Mouse (Mus musculus): ENCODE data around the gene Cd81. TPM values are rescaled to one million over a fixed set of nuclear protein-coding genes. Genes with fewer than 3 reads are reported as not detected.

Cd81 gene
- total and polyA plus RNA-seq, 3 experiments = 105 to 133 TPM; not detected in 1

- TF ChIP-seq SMC3 (IDR thresholded peaks at IDR 0.05; ENCODE audit: low read depth, low read length) (peak; percentile 15; the same call in 1 of the 2 replicates), GATA1 (IDR thresholded peaks at IDR 0.05; ENCODE audit: low read depth, low read length) (no peak), MAX (IDR thresholded peaks at IDR 0.05; ENCODE audit: low read length) (no peak)
Measured at GRCm38 (mm10) chr7:143013420-143014178, 38.9 kb upstream of the Cd81 start (continued).

- Histone ChIP-seq H3K4me1 (ENCODE audit: control insufficient read depth in 1 of 2, insufficient read depth in 2 of 2, low read length in 2 of 2) (peaks cover 13 to 58% of the 10 kb centered on the region in 2 experiments), H3K9ac (ENCODE audit: control insufficient read depth, low read depth, low read length, poor library complexity, severe bottlenecking) (peak overlapping the region; percentile 38), H3K36me3 (ENCODE audit: control insufficient read depth in 1 of 2, insufficient read depth in 2 of 2, low read length in 2 of 2) (peaks cover 4 to 36% of the 10 kb centered on the region in 2 experiments; a peak in 3 of 4 replicates), H3K4me3 (ENCODE audit: control insufficient read depth in 1 of 2, insufficient read depth in 1 of 2, low read depth in 2 of 2, low read length in 2 of 2) (no peak overlapping the region), H3K79me2 (ENCODE audit: control insufficient read depth, insufficient read depth, low read length, poor library complexity) (no peaks in the 10 kb centered on the region), H3K9me3 (replicated peaks; ENCODE audit: insufficient read depth, low read length) (no peaks in the 10 kb centered on the region), H3K27me3 (ENCODE audit: control insufficient read depth in 1 of 2, insufficient read depth in 2 of 2, low read length in 2 of 2) (no peaks in the 10 kb centered on the region), H3K27ac (ENCODE audit: control insufficient read depth, low read depth, low read length) (peak overlapping the region; percentile 75)
- TF ChIP-seq POLR2A (IDR thresholded peaks at IDR 0.05; ENCODE audit: control insufficient read depth in 1 of 2, insufficient read depth in 1 of 2, low read depth in 1 of 2, low read length in 2 of 2, poor library complexity in 1 of 2) = peak in 1 of 2 experiments; percentile 48; a peak in 2 of 4 replicates
- peak; percentile 9; the same call in 1 of the 2 replicates for TF ChIP-seq RCOR1 (IDR thresholded peaks at IDR 0.05; ENCODE audit: low read depth, low read length)
- no peak for TF ChIP-seq KAT2A (conservative IDR thresholded peaks at IDR 0.05; ENCODE audit: low read depth, low read length)
- peak; percentile 2; the same call in 1 of the 2 replicates for TF ChIP-seq SMC3 (IDR thresholded peaks at IDR 0.05; ENCODE audit: low read depth, low read length)
- no peak for TF ChIP-seq TCF12 (IDR thresholded peaks at IDR 0.05; ENCODE audit: low read depth, low read length)
- peak; percentile 30; the same call in 1 of the 2 replicates for TF ChIP-seq POLR2AphosphoS2 (IDR thresholded peaks at IDR 0.05; ENCODE audit: low read length)
- peak; percentile 58 for DNase-seq (ENCODE audit: low read depth, low spot score)
Measured at GRCm38 (mm10) chr7:143014862-143015659, 37.5 kb upstream of the Cd81 start.

GRCm38 (mm10) chr7:143015755-143016423 lies 36.6 kb upstream of the Cd81 start:
- Histone ChIP-seq H3K27ac (ENCODE audit: control insufficient read depth, low read depth, low read length) (peak overlapping the region; percentile 78), H3K4me1 (ENCODE audit: control insufficient read depth in 1 of 2, insufficient read depth in 2 of 2, low read length in 2 of 2) (peaks cover 13 to 59% of the 10 kb centered on the region in 2 experiments)
- DNase-seq (ENCODE audit: low read depth, low spot score) = peak; percentile 88

More at GRCm38 (mm10) chr7:143015755-143016423, 36.6 kb upstream of the Cd81 start:
- no peaks in the 10 kb centered on the region for H3K27me3 ChIP-seq (ENCODE audit: control insufficient read depth in 1 of 2, insufficient read depth in 2 of 2, low read length in 2 of 2)
- H3K9me3 ChIP-seq (replicated peaks; ENCODE audit: insufficient read depth, low read length) = no peaks in the 10 kb centered on the region
- H3K4me3 ChIP-seq (ENCODE audit: control insufficient read depth in 1 of 2, insufficient read depth in 1 of 2, low read depth in 2 of 2, low read length in 2 of 2) = no peak overlapping the region
- peak overlapping the region; percentile 48 for H3K9ac ChIP-seq (ENCODE audit: control insufficient read depth, low read depth, low read length, poor library complexity, severe bottlenecking)
- H3K36me3 ChIP-seq (ENCODE audit: control insufficient read depth in 1 of 2, insufficient read depth in 2 of 2, low read length in 2 of 2) = peaks cover 4 to 42% of the 10 kb centered on the region in 2 experiments; a peak in 3 of 4 replicates
- no peak for TF ChIP-seq CHD1 (IDR thresholded peaks at IDR 0.05; ENCODE audit: low read depth, low read length)
- peak; percentile 27 for TF ChIP-seq SMC3 (IDR thresholded peaks at IDR 0.05; ENCODE audit: low read depth, low read length)
- TF ChIP-seq MAFK (IDR thresholded peaks at IDR 0.05; ENCODE audit: borderline replicate concordance, low read depth, low read length) = no peak
- TF ChIP-seq SIN3A (IDR thresholded peaks at IDR 0.05; ENCODE audit: low read length) = peak; percentile 65; the same call in 1 of the 2 replicates
- 0 out of 2 replicates have a peak, but pooled peaks have one; percentile 3 for TF ChIP-seq ZKSCAN1 (IDR thresholded peaks at IDR 0.05; ENCODE audit: low read depth, low read length)
- peak; percentile 77; the same call in 1 of the 2 replicates for TF ChIP-seq MAZ (IDR thresholded peaks at IDR 0.05; ENCODE audit: low read depth, low read length)
- peak; percentile 83 for TF ChIP-seq ETS1 (IDR thresholded peaks at IDR 0.05; ENCODE audit: low read depth, low read length)
- TF ChIP-seq CHD2 (IDR thresholded peaks at IDR 0.05; ENCODE audit: low read length) = peak; percentile 91
- 0 out of 2 replicates have a peak, but pooled peaks have one; percentile 6 for TF ChIP-seq ZC3H11A (IDR thresholded peaks at IDR 0.05; ENCODE audit: low read depth, low read length)
- peak; percentile 64 to 80 for TF ChIP-seq EP300 (IDR thresholded peaks at IDR 0.05; ENCODE audit: low read depth in 1 of 2, low read length in 2 of 2)
- peak; percentile 7; the same call in 1 of the 2 replicates for TF ChIP-seq TAL1 (IDR thresholded peaks at IDR 0.05; ENCODE audit: low read length)
- peak in 1 of 2 experiments; percentile 14; a peak in 1 of 4 replicates for TF ChIP-seq POLR2A (IDR thresholded peaks at IDR 0.05; ENCODE audit: control insufficient read depth in 1 of 2, insufficient read depth in 1 of 2, low read depth in 1 of 2, low read length in 2 of 2, poor library complexity in 1 of 2)
- 0 out of 2 replicates have a peak, but pooled peaks have one; percentile 25 for TF ChIP-seq TBP (IDR thresholded peaks at IDR 0.05; ENCODE audit: low read depth, low read length)
- TF ChIP-seq MEF2A (IDR thresholded peaks at IDR 0.05; ENCODE audit: extremely low read depth, insufficient replicate concordance, low read depth, low read length, poor library complexity, severe bottlenecking) = no peak
- TF ChIP-seq TCF12 (IDR thresholded peaks at IDR 0.05; ENCODE audit: low read depth, low read length) = peak; percentile 64
- TF ChIP-seq BHLHE40 (IDR thresholded peaks at IDR 0.05; ENCODE audit: borderline replicate concordance, low read depth, low read length) = peak; percentile 75; the same call in 1 of the 2 replicates
- TF ChIP-seq POLR2AphosphoS2 (IDR thresholded peaks at IDR 0.05; ENCODE audit: low read length) = peak; percentile 69; the same call in 1 of the 2 replicates
- TF ChIP-seq NELFE (IDR thresholded peaks at IDR 0.05; ENCODE audit: low read depth, low read length) = 0 out of 2 replicates have a peak, but pooled peaks have one; percentile 2
- no peak; the same call in 1 of the 2 replicates for TF ChIP-seq ZMIZ1 (IDR thresholded peaks at IDR 0.05; ENCODE audit: low read depth, low read length)
- no peaks in the 10 kb centered on the region for H3K79me2 ChIP-seq (ENCODE audit: control insufficient read depth, insufficient read depth, low read length, poor library complexity)

All from MEL (cell line).